Mouse (Mus musculus) ES-E14 (cell line): ENCODE measurements around the gene Bcl3.

ENCODE experiments used
- CHD2 ChIP-seq: IDR thresholded peaks from 2 replicates; pipeline ENCODE4 v1.6.1; 2014; ENCODE audit warnings: mild to moderate bottlenecking, low read depth, low read length, inconsistent platforms
- MAFK ChIP-seq: IDR thresholded peaks from 2 replicates; pipeline ENCODE4 v1.6.1; 2014; ENCODE audit warnings: mild to moderate bottlenecking, low read depth, low read length, inconsistent platforms; ENCODE audit not compliant: insufficient read depth
- ZNF384 ChIP-seq: IDR thresholded peaks from 2 replicates; pipeline ENCODE4 v1.6.1; 2012; ENCODE audit warnings: low read depth, low read length, inconsistent platforms

DNA sequence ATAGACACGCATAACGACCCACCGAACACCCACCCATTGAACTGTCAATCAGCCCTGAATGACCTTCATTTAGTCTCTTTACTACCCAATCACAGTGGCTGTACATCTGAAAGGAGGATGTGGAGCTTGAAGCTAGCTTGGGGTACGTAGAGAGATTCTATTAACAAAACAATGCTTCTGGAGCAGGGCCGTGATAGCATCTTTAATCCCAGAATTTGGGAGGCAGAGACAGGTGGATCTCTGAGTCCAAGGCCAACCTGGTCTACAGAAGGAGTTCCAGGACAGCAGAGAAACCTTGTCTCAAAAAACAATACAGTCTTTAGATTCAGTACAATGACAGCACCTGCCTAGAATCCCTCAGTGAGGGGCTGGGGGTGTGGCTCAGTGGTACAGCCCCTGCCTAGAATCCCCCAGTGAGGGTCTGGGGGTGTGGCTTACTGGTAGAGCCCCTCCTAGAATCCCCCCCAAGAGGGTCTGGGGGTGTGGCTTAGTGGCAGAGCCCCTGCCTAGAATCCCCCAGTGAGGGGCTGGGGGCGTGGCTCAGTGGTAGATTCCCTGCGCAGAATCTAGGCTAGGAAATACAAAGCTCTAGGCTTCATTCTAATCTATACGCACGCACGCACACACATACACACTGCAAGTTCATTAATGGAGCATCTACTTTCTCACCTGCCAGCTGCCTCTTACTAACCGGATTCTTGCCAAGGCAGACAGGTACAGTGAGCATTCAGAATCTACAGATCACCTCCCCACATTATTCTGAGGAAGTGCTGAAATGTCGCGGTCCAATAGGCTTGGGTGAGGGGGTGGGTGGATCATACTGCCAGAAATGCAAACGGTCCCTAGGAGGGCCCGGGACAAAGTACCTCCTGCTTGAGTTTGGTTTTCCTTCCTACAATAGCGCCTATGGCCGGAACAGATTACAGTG, 7.0 kb downstream of the Bcl3 start:
- TF ChIP-seq CHD2 (no peak), ZNF384 (no peak), MAFK (0 out of 2 replicates have a peak, but pooled peaks have one; percentile 2)
